Mouse (Mus musculus): ENCODE measurements at regions not wholly inside any gene's neighbourhood (a gene's known extent, or its start where the extent isn't known, plus 50 kb on each side); places are given as distances from the start of the nearest gene placed in this dataset.

DNA sequence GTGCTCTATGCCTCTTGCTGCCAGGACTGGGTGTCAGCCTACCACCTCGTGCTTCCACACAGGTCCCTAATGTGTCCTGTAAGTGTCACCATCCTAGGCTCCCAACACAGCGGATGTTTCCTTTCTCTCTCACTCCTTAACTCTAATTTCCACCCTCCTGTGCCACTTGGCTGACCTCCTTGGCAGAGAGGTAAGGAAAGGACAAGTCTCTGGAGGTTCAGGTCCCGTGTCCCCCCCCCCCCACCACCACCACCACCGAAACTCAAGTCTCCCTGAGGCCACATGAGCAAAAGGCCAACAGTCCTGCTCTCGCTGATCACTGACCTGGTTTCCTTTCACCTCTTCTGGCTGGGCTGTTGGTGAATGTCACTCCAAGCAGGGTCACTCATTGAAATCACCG, 189.0 kb downstream of the Zfp36l1 start:
- no peak for ATAC-seq (replicated peaks; ENCODE audit: poor library complexity, severe bottlenecking)

- no peak for ATAC-seq (replicated peaks; ENCODE audit: poor library complexity, severe bottlenecking)
These were observed 191.0 kb downstream of the Zfp36l1 start for GRCm38 (mm10) chr12:79921786-79922185.

DNA sequence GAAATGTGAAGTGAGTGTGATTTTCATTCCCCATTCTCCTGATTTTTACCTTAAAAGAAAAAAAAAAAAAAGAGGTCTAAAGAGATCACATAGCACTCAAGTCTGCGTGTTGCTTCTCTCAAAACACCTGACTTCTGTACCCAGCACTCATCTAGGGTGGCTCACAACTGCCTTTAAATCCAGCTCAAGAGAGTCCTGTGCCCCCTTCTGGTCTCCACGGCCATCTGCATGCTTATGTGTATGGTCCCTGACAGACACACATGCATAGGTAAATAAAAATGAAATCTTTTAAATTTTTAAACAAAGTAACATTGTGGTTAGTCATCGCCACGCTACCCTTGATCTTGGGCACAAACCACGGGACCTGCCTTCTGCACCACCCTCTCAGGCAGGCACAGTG, 193.8 kb downstream of the Zfp36l1 start:
- ATAC-seq (replicated peaks; ENCODE audit: poor library complexity, severe bottlenecking), result no peak

GRCm38 (mm10) chr12:79917634-79918289, 195.1 kb downstream of the Zfp36l1 start:
- no peak for ATAC-seq (replicated peaks; ENCODE audit: poor library complexity, severe bottlenecking)

GRCm38 (mm10) chr12:79916896-79917633, 195.7 kb downstream of the Zfp36l1 start:
- no peak for ATAC-seq (replicated peaks; ENCODE audit: poor library complexity, severe bottlenecking)

- no peak for ATAC-seq (replicated peaks; ENCODE audit: poor library complexity, severe bottlenecking)
These were observed 198.9 kb downstream of the Zfp36l1 start for GRCm38 (mm10) chr12:79913898-79914297.

GRCm38 (mm10) chr12:79912281-79913063, 200.3 kb downstream of the Zfp36l1 start:
- peak; percentile 40; the same call in 1 of the 2 replicates for ATAC-seq (replicated peaks; ENCODE audit: poor library complexity, severe bottlenecking)

DNA sequence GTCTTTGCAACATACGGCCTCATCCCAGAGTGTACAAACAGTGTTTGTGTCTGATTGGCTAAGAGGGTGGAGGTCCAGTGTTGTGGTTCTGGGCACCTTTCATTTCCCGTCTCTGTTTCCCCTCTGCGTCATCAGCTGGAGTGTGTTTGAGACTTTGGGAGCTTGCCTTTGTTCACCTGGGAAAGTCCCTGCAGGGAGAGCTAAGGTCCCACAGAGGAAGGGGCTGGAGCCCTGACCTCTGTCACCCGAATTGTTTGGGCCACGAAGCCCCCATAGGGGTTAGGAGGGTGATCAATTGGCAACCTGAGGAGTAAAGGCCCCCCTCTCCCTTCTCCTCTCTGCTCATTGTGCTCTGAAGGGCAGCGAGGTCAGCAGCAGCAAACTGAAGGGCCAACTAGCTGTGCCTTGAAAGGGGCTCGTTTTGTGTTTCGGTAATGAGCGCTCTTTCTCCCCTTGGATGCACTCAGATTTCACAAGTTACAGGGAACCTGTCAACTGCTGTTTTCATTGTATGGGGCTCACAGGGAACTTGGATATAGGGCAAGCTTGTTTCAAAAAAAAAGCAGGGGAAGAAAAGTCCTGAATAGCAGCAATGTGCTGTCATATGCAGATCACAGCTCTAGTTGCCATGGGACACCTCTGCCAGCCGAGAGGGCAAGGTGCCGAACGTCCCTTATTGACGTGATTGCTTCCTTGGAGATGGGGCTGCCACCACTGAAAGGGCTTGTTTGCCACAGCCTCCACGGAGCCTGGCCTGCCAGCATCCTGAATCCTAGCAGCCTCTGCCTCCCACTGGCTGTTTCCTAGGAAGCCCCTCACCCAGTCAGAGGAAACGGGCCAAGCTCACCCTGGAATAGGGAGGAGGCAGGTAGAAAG, 201.7 kb downstream of the Zfp36l1 start:
- peak; percentile 67 for ATAC-seq (replicated peaks; ENCODE audit: poor library complexity, severe bottlenecking)

DNA sequence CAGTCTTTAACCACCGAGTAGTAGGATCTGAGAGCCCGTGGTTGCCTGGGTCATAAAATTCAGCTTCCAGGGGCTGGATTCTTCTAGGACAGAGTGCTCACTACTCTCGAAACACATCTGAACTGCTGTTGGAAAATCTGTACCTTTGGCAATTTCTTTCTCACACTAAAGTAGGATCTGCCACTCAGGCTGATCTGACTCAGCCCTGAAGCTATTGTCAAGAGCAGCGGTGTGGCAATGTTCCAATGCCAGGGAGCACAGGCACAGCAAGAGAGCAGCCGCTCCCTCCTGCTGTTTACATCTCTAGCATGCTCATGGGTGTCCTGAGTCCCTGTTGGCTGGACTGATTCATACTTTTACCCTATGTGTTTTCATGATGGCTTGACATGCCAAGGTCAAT, 205.2 kb downstream of the Zfp36l1 start:
- ATAC-seq (replicated peaks; ENCODE audit: poor library complexity, severe bottlenecking), result no peak

GRCm38 (mm10) chr12:79906738-79907365, 206.0 kb downstream of the Zfp36l1 start:
- no peak for ATAC-seq (replicated peaks; ENCODE audit: poor library complexity, severe bottlenecking)

DNA sequence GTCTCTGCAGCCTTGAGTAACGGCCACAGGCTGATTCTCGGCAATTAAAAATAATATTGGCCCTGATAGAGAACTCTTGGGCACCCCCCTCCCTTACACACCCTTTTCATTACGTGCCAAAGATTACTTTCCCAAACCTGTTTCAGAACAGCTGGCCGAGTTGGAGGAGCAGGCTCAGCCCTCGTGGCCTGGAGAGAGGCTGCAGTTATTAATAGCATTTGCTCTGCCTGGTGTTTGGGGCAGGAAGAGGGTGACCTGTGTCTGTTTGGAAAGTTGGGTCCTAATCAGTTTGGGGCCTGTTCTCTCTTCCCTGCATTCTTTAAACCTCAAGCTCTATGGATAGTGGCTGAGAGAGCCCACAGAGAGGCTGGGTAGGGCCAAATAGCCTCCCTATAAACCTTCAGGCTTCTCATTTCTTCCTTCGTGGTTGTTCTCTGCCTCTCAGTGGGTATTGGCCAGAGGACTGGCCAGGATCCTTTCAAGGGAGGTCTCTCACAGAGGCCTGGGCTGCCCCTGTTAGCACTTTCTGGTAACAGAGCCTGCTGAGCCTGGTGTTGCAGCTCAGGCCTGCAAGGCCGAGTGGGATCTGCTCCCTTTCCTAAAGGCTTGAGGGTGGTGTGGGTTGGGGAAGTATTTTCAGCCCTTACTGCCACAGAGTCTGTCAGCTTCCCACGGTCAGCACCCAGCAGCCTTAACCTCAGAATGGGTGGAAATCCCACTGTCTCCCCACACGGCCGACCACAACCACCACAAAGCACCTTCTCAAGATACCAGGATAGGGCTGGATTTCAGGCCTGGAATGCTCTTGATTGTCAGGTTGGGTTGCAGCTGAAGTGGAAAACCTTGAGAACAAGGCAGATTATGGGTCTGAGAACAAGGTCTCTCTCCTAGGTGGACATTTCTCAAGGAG, 206.7 kb downstream of the Zfp36l1 start:
- ATAC-seq (replicated peaks; ENCODE audit: poor library complexity, severe bottlenecking), result no peak

GRCm38 (mm10) chr12:79904913-79905549, 207.8 kb downstream of the Zfp36l1 start:
- ATAC-seq (replicated peaks; ENCODE audit: poor library complexity, severe bottlenecking), result no peak

DNA sequence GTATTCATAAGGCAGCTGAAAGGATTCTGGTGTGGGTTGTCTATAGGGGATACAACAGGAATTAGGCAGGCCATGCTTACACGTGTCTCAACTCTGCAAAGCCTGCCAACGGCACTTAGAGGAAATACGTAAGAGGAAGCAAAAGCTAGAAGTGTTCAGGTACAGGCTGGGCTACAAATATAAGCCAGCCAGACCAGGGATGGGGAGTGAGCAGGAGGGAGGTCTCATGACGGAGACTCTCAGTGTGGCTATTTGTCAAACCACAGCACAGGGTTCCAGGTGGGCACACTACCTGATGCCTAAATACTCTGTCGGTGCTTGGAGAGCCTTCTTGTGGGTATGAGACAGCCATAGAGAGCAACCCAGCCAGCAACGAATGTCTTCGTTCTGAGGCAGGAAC, 210.1 kb downstream of the Zfp36l1 start:
- peak; percentile 20; the same call in 1 of the 2 replicates for ATAC-seq (replicated peaks; ENCODE audit: poor library complexity, severe bottlenecking)

- no peak for ATAC-seq (replicated peaks; ENCODE audit: poor library complexity, severe bottlenecking)
These were observed 210.7 kb downstream of the Zfp36l1 start for GRCm38 (mm10) chr12:79902163-79902562.

- ATAC-seq (replicated peaks; ENCODE audit: poor library complexity, severe bottlenecking), result no peak
These were observed 214.4 kb downstream of the Zfp36l1 start for GRCm38 (mm10) chr12:79898198-79898930.

GRCm38 (mm10) chr12:79895975-79896374, 216.8 kb downstream of the Zfp36l1 start:
- no peak for ATAC-seq (replicated peaks; ENCODE audit: poor library complexity, severe bottlenecking)

- ATAC-seq (replicated peaks; ENCODE audit: poor library complexity, severe bottlenecking), result no peak
These were observed 217.5 kb downstream of the Zfp36l1 start for GRCm38 (mm10) chr12:79895324-79895723.

- ATAC-seq (replicated peaks; ENCODE audit: poor library complexity, severe bottlenecking), result no peak
These were observed 219.9 kb downstream of the Zfp36l1 start for GRCm38 (mm10) chr12:79892871-79893270.

Data from granulocyte monocyte progenitor cell, adult 5-6 weeks (primary cell).